Mouse (Mus musculus) intestine, postnatal 0 days (tissue): Measurements from ENCODE around the gene Klf2. TPM values are rescaled to one million over a fixed set of nuclear protein-coding genes. Genes with fewer than 3 reads are reported as not detected.

Experiments
- ATAC-seq: fragments of 200-750 bp; cut with Nextera tagmentation; 2 replicates; pipeline ENCODE4 v1.8.0; 2017; ENCODE audit warnings: mild to moderate bottlenecking, moderate TSS enrichment, moderate library complexity
- H3K27ac ChIP-seq: fragments of 300-500 bp; sonication (generic); 2 replicates; pipeline ENCODE4 v1.5.1; 2014; ENCODE audit warnings: mild to moderate bottlenecking, low read depth, low read length, moderate library complexity
- H3K27me3 ChIP-seq: fragments of 300-500 bp; sonication (generic); replicated peaks from 2 replicates; pipeline ENCODE4 v1.6.1; 2014; ENCODE audit warnings: low read length, mixed read lengths; ENCODE audit not compliant: control insufficient read depth, insufficient read depth
- H3K36me3 ChIP-seq: fragments of 300-500 bp; sonication (generic); 2 replicates; pipeline ENCODE4 v1.6.1; 2014; ENCODE audit warnings: mild to moderate bottlenecking, moderate library complexity; ENCODE audit not compliant: control insufficient read depth, insufficient read depth
- H3K4me1 ChIP-seq: fragments of 300-500 bp; sonication (generic); replicated peaks from 2 replicates; pipeline ENCODE4 v1.6.1; 2014; ENCODE audit warnings: antibody characterized with exemption, low read length, mixed read lengths; ENCODE audit not compliant: control insufficient read depth, insufficient read depth
- H3K4me2 ChIP-seq: fragments of 300-500 bp; sonication (generic); replicated peaks from 2 replicates; pipeline ENCODE4 v1.6.1; 2014; ENCODE audit warnings: low read depth, mild to moderate bottlenecking, moderate library complexity
- H3K4me3 ChIP-seq: fragments of 300-500 bp; sonication (generic); 2 replicates; pipeline ENCODE4 v1.5.1; 2014; ENCODE audit warnings: low read depth, low read length
- H3K9ac ChIP-seq: fragments of 300-500 bp; sonication (generic); 2 replicates; pipeline ENCODE4 v1.6.1; 2014; ENCODE audit warnings: mild to moderate bottlenecking, low read depth, low read length
- H3K9me3 ChIP-seq: fragments of 300-500 bp; sonication (generic); 2 replicates; pipeline ENCODE4 v1.6.1; 2016; ENCODE audit warnings: mixed run types; ENCODE audit not compliant: control insufficient read depth
- CTCF ChIP-seq: sonication (generic); IDR thresholded peaks from 2 replicates; pipeline ENCODE4 v1.5.1; 2016; ENCODE audit warnings: low read depth, mild to moderate bottlenecking, control low read depth, antibody characterized with exemption, moderate library complexity
- WGBS: fragments of 180-500 bp; shearing (Covaris S2); extraction: QIAGEN DNeasy Blood & Tissue Kit; methylation state at CpG from one replicate; pipeline ENCODE4 v1.1.7; 2014; 5-methylcytosine and 5-hydroxymethylcytosine counted together
- polyA plus RNA-seq: library from polyadenylated mRNA; unstranded; fragments of >200 nt; fragmentation: Nextera tagmentation; extraction: Ambion mirVana; gene quantifications from 2 replicates; pipeline ENCODE4 v1.2.1, GENCODE M21; 2015

The Klf2 gene
- polyA plus RNA-seq, 1 experiment from 2014 or later: 8.9 TPM

GRCm38 (mm10) chr8:72293309-72293708 lies 25.5 kb upstream of the Klf2 start:
- ATAC-seq: no peak
- H3K27ac ChIP-seq: no peak overlapping the region
- TF ChIP-seq CTCF: no peak
- H3K36me3 ChIP-seq: no peaks in the 10 kb centered on the region
- no peak overlapping the region for H3K4me3 ChIP-seq
- no peaks in the 10 kb centered on the region for H3K27me3 ChIP-seq
- H3K9me3 ChIP-seq: no peaks in the 10 kb centered on the region
- no peak overlapping the region for H3K9ac ChIP-seq
- no peaks in the 10 kb centered on the region for H3K4me1 ChIP-seq
- no peak overlapping the region for H3K4me2 ChIP-seq

GRCm38 (mm10) chr8:72295125-72295524 lies 23.7 kb upstream of the Klf2 start:
- H3K27ac ChIP-seq: peak overlapping the region; percentile 61
- no peaks in the 10 kb centered on the region for H3K9me3 ChIP-seq
- no peaks in the 10 kb centered on the region for H3K27me3 ChIP-seq
- no peak overlapping the region for H3K9ac ChIP-seq
- no peak overlapping the region for H3K4me3 ChIP-seq
- WGBS: 67% methylated on average over 3 of the region's 3 CpGs
- H3K36me3 ChIP-seq: no peaks in the 10 kb centered on the region
- no peak for ATAC-seq
- no peak for TF ChIP-seq CTCF
- no peaks in the 10 kb centered on the region for H3K4me1 ChIP-seq
- no peak overlapping the region for H3K4me2 ChIP-seq

- Histone ChIP-seq H3K27ac (peak overlapping the region; percentile 61), H3K9me3 (no peaks in the 10 kb centered on the region), H3K27me3 (no peaks in the 10 kb centered on the region), H3K36me3 (no peaks in the 10 kb centered on the region), H3K4me3 (no peak overlapping the region), H3K4me1 (no peaks in the 10 kb centered on the region), H3K9ac (no peak overlapping the region), H3K4me2 (no peak overlapping the region)
- peak; percentile 5; the same call in 1 of the 2 replicates for TF ChIP-seq CTCF
- 38% methylated on average over 8 of the region's 8 CpGs for WGBS
- ATAC-seq: peak; percentile 75
Observed at GRCm38 (mm10) chr8:72295679-72296078, 23.2 kb upstream of the Klf2 start.

- no peaks in the 10 kb centered on the region for H3K9me3 ChIP-seq
- no peaks in the 10 kb centered on the region for H3K36me3 ChIP-seq
- H3K27me3 ChIP-seq: no peaks in the 10 kb centered on the region
- no peak overlapping the region for H3K4me2 ChIP-seq
- TF ChIP-seq CTCF: no peak
- WGBS: 94% methylated on average over 8 of the region's 8 CpGs
- H3K27ac ChIP-seq: no peak overlapping the region
- ATAC-seq: no peak
- H3K4me3 ChIP-seq: no peak overlapping the region
- H3K9ac ChIP-seq: no peak overlapping the region
- no peaks in the 10 kb centered on the region for H3K4me1 ChIP-seq
Observed at GRCm38 (mm10) chr8:72296561-72296960, 22.3 kb upstream of the Klf2 start.

- H3K9ac ChIP-seq: no peak overlapping the region
- H3K27ac ChIP-seq: no peak overlapping the region
- H3K9me3 ChIP-seq: no peaks in the 10 kb centered on the region
- no peaks in the 10 kb centered on the region for H3K27me3 ChIP-seq
- H3K36me3 ChIP-seq: no peaks in the 10 kb centered on the region
- no peak for TF ChIP-seq CTCF
- H3K4me1 ChIP-seq: no peaks in the 10 kb centered on the region
- ATAC-seq: no peak
- H3K4me2 ChIP-seq: no peak overlapping the region
- no peak overlapping the region for H3K4me3 ChIP-seq
- 90% methylated on average over 1 of the region's 1 CpGs for WGBS
Observed at GRCm38 (mm10) chr8:72298928-72299327, 19.9 kb upstream of the Klf2 start.

- H3K4me2 ChIP-seq: no peak overlapping the region
- WGBS: 81% methylated on average over 9 of the region's 9 CpGs
- ATAC-seq: no peak
Observed at GRCm38 (mm10) chr8:72300654-72301400, 18.0 kb upstream of the Klf2 start.

More at GRCm38 (mm10) chr8:72300654-72301400, 18.0 kb upstream of the Klf2 start:
- no peaks in the 10 kb centered on the region for H3K4me1 ChIP-seq
- H3K27me3 ChIP-seq: no peaks in the 10 kb centered on the region
- H3K27ac ChIP-seq: no peak overlapping the region
- no peaks in the 10 kb centered on the region for H3K36me3 ChIP-seq
- no peak overlapping the region for H3K9ac ChIP-seq
- no peak; the same call in 1 of the 2 replicates for TF ChIP-seq CTCF
- no peaks in the 10 kb centered on the region for H3K9me3 ChIP-seq
- no peak overlapping the region for H3K4me3 ChIP-seq
